Comparison of ENCODE assay signal across 26 mouse cellular contexts in the genomic region with DNA sequence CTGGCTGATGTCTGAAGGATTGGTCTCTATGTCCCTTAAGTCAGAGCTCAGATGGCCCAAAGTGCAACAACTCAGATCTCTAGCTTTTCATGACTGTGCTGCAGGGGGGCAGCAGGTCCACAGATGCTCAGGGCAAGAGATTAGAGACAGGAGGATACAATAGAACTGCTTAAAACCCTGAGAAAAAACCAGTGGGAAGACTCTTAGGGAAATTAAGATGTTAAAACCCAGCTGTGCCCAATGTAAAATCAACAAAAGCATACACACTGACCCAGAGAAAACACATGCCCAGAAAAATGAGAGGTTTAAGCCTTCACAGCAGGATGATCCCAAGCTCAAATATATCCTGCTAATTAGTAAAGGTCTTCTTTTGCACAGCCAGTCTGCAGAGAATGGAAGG.
DNase-seq lines count a peak whose midpoint lies in the region; ATAC-seq and TF ChIP-seq lines count a peak whose summit lies in the region.
"Had no signal": no experiment of that assay in that cellular context is flagged by ENCODE, and none has a peak within 500 bp of the region (broad histone marks: within the 10 kb centered on the region; RNA-seq: fewer than 3 reads in every experiment).

No protein-coding gene starts in this region.

- no peaks in the 10 kb centered on the region for H3K9me3 ChIP-seq in forebrain, embryonic 12.5 days
- no peaks in the 10 kb centered on the region for H3K9me3 ChIP-seq in forebrain, embryonic 16.5 days (ENCODE audit: control insufficient read depth, low read length)
- H3K9me3 ChIP-seq in midbrain, embryonic 11.5 days (ENCODE audit: control insufficient read depth, low read length) = no peaks in the 10 kb centered on the region
- H3K9me3 ChIP-seq in midbrain, postnatal 0 days (ENCODE audit: low read length) = no peaks in the 10 kb centered on the region
- H3K9me3 ChIP-seq: embryonic facial prominence, embryonic 15.5 days; limb, embryonic 13.5 days; liver, embryonic 12.5 days; stomach, embryonic 15.5 days had no signal

- no peak for TF ChIP-seq CTCF in brain, embryonic 14.5 days (IDR thresholded peaks at IDR 0.05; ENCODE audit: borderline replicate concordance, extremely low read depth, insufficient read depth, insufficient read length)
- no peak for TF ChIP-seq CTCF in midbrain, postnatal 0 days (IDR thresholded peaks at IDR 0.05)

- no peaks in the 10 kb centered on the region; the same call in 1 of the 2 replicates for H3K4me1 ChIP-seq in forebrain, embryonic 12.5 days
- no peaks in the 10 kb centered on the region for H3K4me1 ChIP-seq in forebrain, embryonic 16.5 days (replicated peaks; ENCODE audit: control insufficient read depth, insufficient read depth, low read length)
- H3K4me1 ChIP-seq in midbrain, embryonic 11.5 days (ENCODE audit: control insufficient read depth, insufficient read depth, low read length) = no peaks in the 10 kb centered on the region
- H3K4me1 ChIP-seq in midbrain, postnatal 0 days (ENCODE audit: insufficient read depth, low read length) = no peaks in the 10 kb centered on the region
- H3K4me1 ChIP-seq: embryonic facial prominence, embryonic 15.5 days; limb, embryonic 13.5 days; liver, embryonic 12.5 days; stomach, embryonic 15.5 days had no signal

- ATAC-seq in forebrain, embryonic 12.5 days (ENCODE audit: low FRiP score) = peak; percentile 64; the same call in 1 of the 2 replicates
- ATAC-seq in forebrain, embryonic 16.5 days = no peak
- peak; percentile 91 for ATAC-seq in midbrain, embryonic 11.5 days (ENCODE audit: low FRiP score)
- ATAC-seq in midbrain, postnatal 0 days (ENCODE audit: low FRiP score) = no peak
- ATAC-seq: liver, embryonic 12.5 days; Patski had no signal

- no peak overlapping the region for H3K4me2 ChIP-seq in forebrain, embryonic 12.5 days
- no peak overlapping the region for H3K4me2 ChIP-seq in forebrain, embryonic 16.5 days (ENCODE audit: low read length)
- no peak overlapping the region for H3K4me2 ChIP-seq in midbrain, embryonic 11.5 days
- no peak overlapping the region for H3K4me2 ChIP-seq in midbrain, postnatal 0 days (ENCODE audit: low read depth, low read length, poor library complexity, severe bottlenecking)
- H3K4me2 ChIP-seq: embryonic facial prominence, embryonic 15.5 days; limb, embryonic 13.5 days; liver, embryonic 12.5 days; stomach, embryonic 15.5 days had no signal

- no peak overlapping the region for H3K27ac ChIP-seq in forebrain, embryonic 12.5 days
- H3K27ac ChIP-seq in forebrain, embryonic 16.5 days (ENCODE audit: low read length) = no peak overlapping the region
- H3K27ac ChIP-seq in midbrain, embryonic 11.5 days (ENCODE audit: low read depth, low read length) = no peak overlapping the region
- no peak overlapping the region for H3K27ac ChIP-seq in midbrain, postnatal 0 days (ENCODE audit: low read depth, low read length)
- H3K27ac ChIP-seq: embryonic facial prominence, embryonic 15.5 days; kidney, postnatal 0 days; limb, embryonic 13.5 days; liver, embryonic 12.5 days; stomach, embryonic 15.5 days had no signal

- no peaks in the 10 kb centered on the region for H3K27me3 ChIP-seq in forebrain, embryonic 12.5 days
- no peaks in the 10 kb centered on the region for H3K27me3 ChIP-seq in forebrain, embryonic 16.5 days (replicated peaks; ENCODE audit: control insufficient read depth, insufficient read depth, low read length)
- no peaks in the 10 kb centered on the region for H3K27me3 ChIP-seq in midbrain, embryonic 11.5 days (ENCODE audit: control insufficient read depth, insufficient read depth, low read length)
- no peaks in the 10 kb centered on the region for H3K27me3 ChIP-seq in midbrain, postnatal 0 days (ENCODE audit: insufficient read depth, low read length)
- H3K27me3 ChIP-seq: embryonic facial prominence, embryonic 15.5 days; limb, embryonic 13.5 days; liver, embryonic 12.5 days; stomach, embryonic 15.5 days had no signal

- no peak for TF ChIP-seq POLR2A in brain, embryonic 14.5 days (IDR thresholded peaks at IDR 0.05; ENCODE audit: borderline replicate concordance, extremely low read depth, insufficient read depth, insufficient read length, poor library complexity, severe bottlenecking)

- no peaks in the 10 kb centered on the region for H3K36me3 ChIP-seq in forebrain, embryonic 12.5 days (replicated peaks)
- no peaks in the 10 kb centered on the region for H3K36me3 ChIP-seq in forebrain, embryonic 16.5 days (ENCODE audit: control insufficient read depth, insufficient read depth)
- no peaks in the 10 kb centered on the region for H3K36me3 ChIP-seq in midbrain, embryonic 11.5 days (ENCODE audit: control insufficient read depth, insufficient read depth, low read length)
- no peaks in the 10 kb centered on the region for H3K36me3 ChIP-seq in midbrain, postnatal 0 days (ENCODE audit: insufficient read depth, low read length)
- H3K36me3 ChIP-seq: embryonic facial prominence, embryonic 15.5 days; limb, embryonic 13.5 days; liver, embryonic 12.5 days; stomach, embryonic 15.5 days had no signal

- H3K9ac ChIP-seq in forebrain, embryonic 12.5 days = no peak overlapping the region
- H3K9ac ChIP-seq in forebrain, embryonic 16.5 days (replicated peaks; ENCODE audit: low read depth, low read length) = no peak overlapping the region
- H3K9ac ChIP-seq in midbrain, embryonic 11.5 days (ENCODE audit: low read length) = no peak overlapping the region
- no peak overlapping the region for H3K9ac ChIP-seq in midbrain, postnatal 0 days (replicated peaks; ENCODE audit: low read length, poor library complexity, severe bottlenecking)
- H3K9ac ChIP-seq: embryonic facial prominence, embryonic 15.5 days; limb, embryonic 13.5 days; liver, embryonic 12.5 days; stomach, embryonic 15.5 days had no signal

- no peak overlapping the region for H3K4me3 ChIP-seq in forebrain, embryonic 12.5 days (replicated peaks)
- H3K4me3 ChIP-seq in forebrain, embryonic 16.5 days (replicated peaks; ENCODE audit: low read length) = no peak overlapping the region
- no peak overlapping the region for H3K4me3 ChIP-seq in midbrain, embryonic 11.5 days (ENCODE audit: low read depth, low read length)
- no peak overlapping the region for H3K4me3 ChIP-seq in midbrain, postnatal 0 days (ENCODE audit: low read depth, low read length)
- H3K4me3 ChIP-seq: embryonic facial prominence, embryonic 15.5 days; limb, embryonic 13.5 days; liver, embryonic 12.5 days; stomach, embryonic 15.5 days had no signal

- peak; percentile 77 for DNase-seq in brain, embryonic 14.5 days (ENCODE audit: low read depth)
- no peak for DNase-seq in midbrain, embryonic 11.5 days (ENCODE audit: low spot score, missing footprints)
- DNase-seq in midbrain, postnatal 0 days (ENCODE audit: low spot score) = peak; percentile 26
- DNase-seq in urinary bladder, adult 2 months (ENCODE audit: low spot score) = no peak
- DNase-seq in gastrocnemius, postnatal 4 days (ENCODE audit: low spot score in 2 of 2) = no peak
- DNase-seq in neural tube, embryonic 10.5 days (ENCODE audit: extremely low spot score, low spot score) = no peak
- DNase-seq: adrenal gland, adult 8-10 months; cerebellum, adult 8-10 months; cerebellum, postnatal 36 days; gastrocnemius, postnatal 14 days; heart, adult 18-20 months; heart, postnatal 4 days; kidney, adult 2 months; layer of hippocampus, adult 9-11 months; lung, adult 18-20 months; lung, postnatal 10 days; right cerebral cortex, postnatal 4 days; thymus, postnatal 36 days had no signal

Comparison
In these comparisons a context has a peak if more than half of its experiments do, and no peak if none do; other contexts are left out.
1. ATAC-seq: peak in forebrain, embryonic 12.5 days (single experiment) and midbrain, embryonic 11.5 days (single experiment); none in forebrain, embryonic 16.5 days (single experiment) and midbrain, postnatal 0 days (single experiment).
2. DNase-seq: peak in brain, embryonic 14.5 days (single experiment) and midbrain, postnatal 0 days (single experiment); none in midbrain, embryonic 11.5 days (single experiment), urinary bladder, adult 2 months (single experiment), gastrocnemius, postnatal 4 days (0 of 2) and neural tube, embryonic 10.5 days (single experiment).